Mouse (Mus musculus) hindbrain, embryonic 13.5 days (tissue): ENCODE measurements around the gene Ebf1. TPM values are rescaled to one million over a fixed set of nuclear protein-coding genes. Genes with fewer than 3 reads are reported as not detected.

Source experiments
- ATAC-seq: fragments of 200-750 bp; cut with Nextera tagmentation; 2 replicates; pipeline ENCODE4 v1.8.0; 2017; ENCODE audit warnings: moderate TSS enrichment; ENCODE audit not compliant: low FRiP score
- H3K27ac ChIP-seq: fragments of 300-500 bp; sonication (generic); 2 replicates; pipeline ENCODE4 v1.5.1; 2015; ENCODE audit warnings: inconsistent platforms, mild to moderate bottlenecking, moderate library complexity
- H3K27me3 ChIP-seq: fragments of 300-500 bp; sonication (generic); 2 replicates; pipeline ENCODE4 v1.6.1; 2015; ENCODE audit warnings: mild to moderate bottlenecking, inconsistent platforms
- H3K36me3 ChIP-seq: fragments of 300-500 bp; sonication (generic); 2 replicates; pipeline ENCODE4 v1.6.1; 2015; ENCODE audit warnings: mild to moderate bottlenecking, inconsistent platforms
- H3K4me1 ChIP-seq: fragments of 300-500 bp; sonication (generic); replicated peaks from 2 replicates; pipeline ENCODE4 v1.6.1; 2015; ENCODE audit warnings: inconsistent platforms
- H3K4me2 ChIP-seq: fragments of 300-500 bp; sonication (generic); 2 replicates; pipeline ENCODE4 v1.6.1; 2015; ENCODE audit warnings: inconsistent platforms, mild to moderate bottlenecking, moderate library complexity
- H3K4me3 ChIP-seq: fragments of 300-500 bp; sonication (generic); 2 replicates; pipeline ENCODE4 v1.5.1; 2015; ENCODE audit warnings: mild to moderate bottlenecking, inconsistent platforms
- H3K9ac ChIP-seq: fragments of 300-500 bp; sonication (generic); 2 replicates; pipeline ENCODE4 v1.6.1; 2015; ENCODE audit warnings: mild to moderate bottlenecking, inconsistent platforms
- H3K9me3 ChIP-seq: fragments of 300-500 bp; sonication (generic); 2 replicates; pipeline ENCODE4 v1.6.1; 2016; ENCODE audit warnings: inconsistent platforms
- WGBS: fragments of 180-500 bp; shearing (Covaris S2); methylation state at CpG from one replicate; pipeline ENCODE4 v1.1.7; 2015; 5-methylcytosine and 5-hydroxymethylcytosine counted together
- polyA plus RNA-seq: library from polyadenylated mRNA; unstranded; fragments of >200 nt; fragmentation: Nextera tagmentation; extraction: Ambion mirVana; gene quantifications from 2 replicates; pipeline ENCODE4 v1.2.1, GENCODE M21; 2015

Ebf1 gene
- polyA plus RNA-seq, 1 experiment from 2014 or later = 159 TPM

- H3K9ac ChIP-seq = no peak overlapping the region
- peaks cover 38% of the 10 kb centered on the region for H3K4me1 ChIP-seq
- H3K27ac ChIP-seq = peak overlapping the region; percentile 58
- 48% methylated on average over 14 of the region's 14 CpGs for WGBS
- H3K4me3 ChIP-seq = no peak overlapping the region
- peak overlapping the region; percentile 32; the same call in 1 of the 2 replicates for H3K4me2 ChIP-seq
- H3K9me3 ChIP-seq = no peaks in the 10 kb centered on the region
- no peaks in the 10 kb centered on the region for H3K27me3 ChIP-seq
- no peak for ATAC-seq
- no peaks in the 10 kb centered on the region for H3K36me3 ChIP-seq
Measured at GRCm38 (mm10) chr11:44784255-44785029, 167.3 kb downstream of the Ebf1 start.

- Histone ChIP-seq H3K36me3 (no peaks in the 10 kb centered on the region), H3K9me3 (no peaks in the 10 kb centered on the region), H3K4me1 (peaks cover 38% of the 10 kb centered on the region), H3K27ac (peak overlapping the region; percentile 66), H3K4me2 (peak overlapping the region; percentile 32), H3K27me3 (no peaks in the 10 kb centered on the region), H3K4me3 (no peak overlapping the region), H3K9ac (no peak overlapping the region)
- ATAC-seq = peak; percentile 78
- WGBS = 31% methylated on average over 7 of the region's 7 CpGs
Measured at GRCm38 (mm10) chr11:44785063-44785462, 167.9 kb downstream of the Ebf1 start.

GRCm38 (mm10) chr11:44785479-44785878 is 168.4 kb downstream of the Ebf1 start:
- peak overlapping the region; percentile 32 for H3K4me2 ChIP-seq
- 18% methylated on average over 5 of the region's 5 CpGs for WGBS

GRCm38 (mm10) chr11:44788003-44788402 is 170.9 kb downstream of the Ebf1 start:
- H3K4me1 ChIP-seq = peaks cover 48% of the 10 kb centered on the region
- H3K27me3 ChIP-seq = no peaks in the 10 kb centered on the region

More at GRCm38 (mm10) chr11:44785479-44785878, 168.4 kb downstream of the Ebf1 start:
- peaks cover 38% of the 10 kb centered on the region for H3K4me1 ChIP-seq
- H3K4me3 ChIP-seq = no peak overlapping the region
- H3K9ac ChIP-seq = no peak overlapping the region
- no peaks in the 10 kb centered on the region for H3K9me3 ChIP-seq
- H3K36me3 ChIP-seq = no peaks in the 10 kb centered on the region
- H3K27me3 ChIP-seq = no peaks in the 10 kb centered on the region
- peak; percentile 52; the same call in 1 of the 2 replicates for ATAC-seq
- H3K27ac ChIP-seq = peak overlapping the region; percentile 66

GRCm38 (mm10) chr11:44792816-44793215 is 175.7 kb downstream of the Ebf1 start:
- no peaks in the 10 kb centered on the region for H3K36me3 ChIP-seq
- no peaks in the 10 kb centered on the region for H3K27me3 ChIP-seq
- 0 out of 2 replicates have a peak overlapping the region, but pooled peaks have one; percentile 49 for H3K27ac ChIP-seq
- no peak overlapping the region for H3K4me3 ChIP-seq
- no peaks in the 10 kb centered on the region for H3K9me3 ChIP-seq
- peaks cover 27% of the 10 kb centered on the region for H3K4me1 ChIP-seq
- no peak overlapping the region for H3K9ac ChIP-seq
- 24% methylated on average over 3 of the region's 3 CpGs for WGBS
- H3K4me2 ChIP-seq = no peak overlapping the region
- ATAC-seq = no peak

More at GRCm38 (mm10) chr11:44788003-44788402, 170.9 kb downstream of the Ebf1 start:
- no peak overlapping the region; the same call in 1 of the 2 replicates for H3K27ac ChIP-seq
- H3K9me3 ChIP-seq = no peaks in the 10 kb centered on the region
- WGBS = 79% methylated on average over 1 of the region's 1 CpGs
- H3K4me3 ChIP-seq = no peak overlapping the region
- H3K36me3 ChIP-seq = no peaks in the 10 kb centered on the region
- H3K4me2 ChIP-seq = no peak overlapping the region
- ATAC-seq = no peak
- H3K9ac ChIP-seq = no peak overlapping the region

GRCm38 (mm10) chr11:44794883-44795282 is 177.8 kb downstream of the Ebf1 start:
- ATAC-seq = no peak
- Histone ChIP-seq H3K9ac (no peak overlapping the region), H3K4me2 (no peak overlapping the region), H3K36me3 (no peaks in the 10 kb centered on the region), H3K9me3 (no peaks in the 10 kb centered on the region), H3K4me1 (peaks cover 34% of the 10 kb centered on the region), H3K4me3 (no peak overlapping the region), H3K27me3 (no peaks in the 10 kb centered on the region), H3K27ac (no peak overlapping the region)
- WGBS = 89% methylated on average over 4 of the region's 4 CpGs

- WGBS = 87% methylated on average over 3 of the region's 3 CpGs
- ATAC-seq = no peak
Measured at GRCm38 (mm10) chr11:44795767-44796166, 178.7 kb downstream of the Ebf1 start.

GRCm38 (mm10) chr11:44798270-44798669 is 181.2 kb downstream of the Ebf1 start:
- Histone ChIP-seq H3K4me2 (no peak overlapping the region), H3K4me1 (peaks cover 40% of the 10 kb centered on the region), H3K27ac (no peak overlapping the region), H3K4me3 (no peak overlapping the region), H3K27me3 (no peaks in the 10 kb centered on the region), H3K9ac (no peak overlapping the region), H3K36me3 (no peaks in the 10 kb centered on the region), H3K9me3 (no peaks in the 10 kb centered on the region)
- WGBS = 43% methylated on average over 3 of the region's 3 CpGs
- ATAC-seq = no peak

More at GRCm38 (mm10) chr11:44795767-44796166, 178.7 kb downstream of the Ebf1 start:
- Histone ChIP-seq H3K27ac (no peak overlapping the region), H3K9ac (no peak overlapping the region), H3K4me3 (no peak overlapping the region), H3K36me3 (no peaks in the 10 kb centered on the region), H3K9me3 (no peaks in the 10 kb centered on the region), H3K4me2 (no peak overlapping the region), H3K4me1 (peaks cover 42% of the 10 kb centered on the region), H3K27me3 (no peaks in the 10 kb centered on the region)

GRCm38 (mm10) chr11:44804046-44804445 is 186.9 kb downstream of the Ebf1 start:
- H3K9me3 ChIP-seq = no peaks in the 10 kb centered on the region
- H3K36me3 ChIP-seq = no peaks in the 10 kb centered on the region
- H3K9ac ChIP-seq = no peak overlapping the region
- H3K4me1 ChIP-seq = peaks cover 47% of the 10 kb centered on the region
- H3K4me3 ChIP-seq = no peak overlapping the region
- H3K4me2 ChIP-seq = no peak overlapping the region
- WGBS = 60% methylated on average over 7 of the region's 7 CpGs
- H3K27ac ChIP-seq = no peak overlapping the region
- no peak for ATAC-seq
- H3K27me3 ChIP-seq = no peaks in the 10 kb centered on the region

GRCm38 (mm10) chr11:44806589-44806988 is 189.5 kb downstream of the Ebf1 start:
- H3K4me1 ChIP-seq = peaks cover 31% of the 10 kb centered on the region
- WGBS = 8% methylated on average over 11 of the region's 11 CpGs
- no peak overlapping the region for H3K4me3 ChIP-seq
- no peaks in the 10 kb centered on the region for H3K27me3 ChIP-seq
- H3K9ac ChIP-seq = no peak overlapping the region
- peak; percentile 53 for ATAC-seq
- H3K4me2 ChIP-seq = peak overlapping the region; percentile 38
- H3K27ac ChIP-seq = peak overlapping the region; percentile 70
- H3K9me3 ChIP-seq = no peaks in the 10 kb centered on the region
- no peaks in the 10 kb centered on the region for H3K36me3 ChIP-seq

- Histone ChIP-seq H3K9ac (no peak overlapping the region), H3K9me3 (no peaks in the 10 kb centered on the region), H3K4me1 (peaks cover 45% of the 10 kb centered on the region), H3K4me2 (no peak overlapping the region), H3K4me3 (no peak overlapping the region), H3K27me3 (no peaks in the 10 kb centered on the region), H3K27ac (no peak overlapping the region), H3K36me3 (no peaks in the 10 kb centered on the region)
- no peak for ATAC-seq
- 88% methylated on average over 4 of the region's 4 CpGs for WGBS
Measured at GRCm38 (mm10) chr11:44808855-44809546, 191.9 kb downstream of the Ebf1 start.

GRCm38 (mm10) chr11:44811007-44811406 is 193.9 kb downstream of the Ebf1 start:
- Histone ChIP-seq H3K27ac (no peak overlapping the region), H3K27me3 (no peaks in the 10 kb centered on the region), H3K4me1 (peaks cover 44% of the 10 kb centered on the region), H3K4me2 (no peak overlapping the region), H3K36me3 (no peaks in the 10 kb centered on the region), H3K9ac (no peak overlapping the region), H3K9me3 (no peaks in the 10 kb centered on the region), H3K4me3 (no peak overlapping the region)
- ATAC-seq = no peak
- WGBS = 81% methylated on average over 6 of the region's 6 CpGs
